Mouse (Mus musculus) Muller cell, postnatal 12 days (primary cell): ENCODE data around the gene Rpl38.
A peak's percentile ranks its signal among the peaks of the same experiment; 100 is the strongest.

Source experiments
- DNase-seq: peaks from one replicate; pipeline ENCODE4 v3.0.0-alpha.2; 2015; ENCODE audit errors: inconsistent ontology term

Gene Rpl38

GRCm38 (mm10) chr11:114702996-114703361, 34.7 kb downstream of the Rpl38 start:
- no peak for DNase-seq

- peak; percentile 83 for DNase-seq
Measured at GRCm38 (mm10) chr11:114704071-114704913, 36.0 kb downstream of the Rpl38 start.

GRCm38 (mm10) chr11:114706358-114706757, 38.0 kb downstream of the Rpl38 start:
- DNase-seq: no peak

- DNase-seq: no peak
Measured at GRCm38 (mm10) chr11:114711393-114711792, 43.1 kb downstream of the Rpl38 start.

GRCm38 (mm10) chr11:114711861-114712260, 43.5 kb downstream of the Rpl38 start:
- DNase-seq: no peak

- DNase-seq: no peak
Measured at GRCm38 (mm10) chr11:114714526-114714925, 46.2 kb downstream of the Rpl38 start.

GRCm38 (mm10) chr11:114715531-114715930, 47.2 kb downstream of the Rpl38 start:
- DNase-seq: no peak

- no peak for DNase-seq
Measured at GRCm38 (mm10) chr11:114720535-114720934, 52.2 kb downstream of the Rpl38 start.
